Mouse (Mus musculus) layer of hippocampus, postnatal 36 days (tissue): ENCODE measurements at regions not wholly inside any gene's neighbourhood (a gene's known extent, or its start where the extent isn't known, plus 50 kb on each side); places are given as distances from the start of the nearest gene placed in this dataset.

ENCODE experiments used
- DNase-seq, 2 experiments: peaks; one replicate each; pipeline ENCODE4 v3.0.0; 2022

GRCm38 (mm10) chrX:82528640-82529351 is 419.9 kb upstream of the Dmd start:
- no peak for DNase-seq

- DNase-seq, result no peak
These were observed 377.1 kb upstream of the Dmd start for GRCm38 (mm10) chrX:82571616-82572015.

GRCm38 (mm10) chrX:82613361-82613760 is 335.3 kb upstream of the Dmd start:
- DNase-seq, result peak in 1 of 2 experiments; percentile 1

- no peak for DNase-seq
These were observed 298.3 kb upstream of the Dmd start for GRCm38 (mm10) chrX:82650359-82650758.
